18 mouse cellular contexts compared by ENCODE assay signal in genomic region chr9:37636800-37637542, GRCm38 (mm10). TPM values are rescaled to one million over a fixed set of nuclear protein-coding genes. Genes with fewer than 3 reads are reported as not detected.
DNase-seq lines count a peak whose midpoint lies in the region; ATAC-seq and TF ChIP-seq lines count a peak whose summit lies in the region.
"Had no signal": no experiment of that assay in that cellular context is flagged by ENCODE, and none has a peak within 500 bp of the region (broad histone marks: within the 10 kb centered on the region; RNA-seq: fewer than 3 reads in every experiment).

No protein-coding gene starts in this region.

- no peaks in the 10 kb centered on the region for H3K27me3 ChIP-seq in forebrain, embryonic 15.5 days
- no peaks in the 10 kb centered on the region for H3K27me3 ChIP-seq in forebrain, embryonic 14.5 days (replicated peaks; ENCODE audit: control insufficient read depth, insufficient read depth, low read length)
- H3K27me3 ChIP-seq: liver, embryonic 15.5 days; midbrain, embryonic 13.5 days had no signal

- no peak for DNase-seq in forebrain, embryonic 14.5 days (ENCODE audit: low spot score)
- DNase-seq in layer of hippocampus, adult 2 months (ENCODE audit: low spot score in 2 of 2) = peak in 1 of 2 experiments; percentile 37
- no peak for DNase-seq in layer of hippocampus, postnatal 14 days (ENCODE audit: low spot score in 2 of 2)
- DNase-seq in Muller cell, postnatal 12 days (ENCODE audit: inconsistent ontology term) = peak; percentile 77
- no peak for DNase-seq in testis, postnatal 14 days (ENCODE audit: low spot score)

- H3K9ac ChIP-seq in forebrain, embryonic 15.5 days (replicated peaks) = no peak overlapping the region
- H3K9ac ChIP-seq in forebrain, embryonic 14.5 days (ENCODE audit: low read length) = no peak overlapping the region
- H3K9ac ChIP-seq: liver, embryonic 15.5 days; midbrain, embryonic 13.5 days had no signal

- H3K9me3 ChIP-seq in forebrain, embryonic 15.5 days = no peaks in the 10 kb centered on the region
- no peaks in the 10 kb centered on the region for H3K9me3 ChIP-seq in forebrain, embryonic 14.5 days (replicated peaks; ENCODE audit: control insufficient read depth, low read length)
- H3K9me3 ChIP-seq: heart, embryonic 10.5 days; liver, embryonic 15.5 days; midbrain, embryonic 13.5 days had no signal

- H3K36me3 ChIP-seq in forebrain, embryonic 15.5 days = no peaks in the 10 kb centered on the region
- no peaks in the 10 kb centered on the region for H3K36me3 ChIP-seq in forebrain, embryonic 14.5 days (ENCODE audit: control insufficient read depth, insufficient read depth, low read length)
- H3K36me3 ChIP-seq: heart, embryonic 10.5 days; liver, embryonic 15.5 days; midbrain, embryonic 13.5 days had no signal

- H3K4me2 ChIP-seq in forebrain, embryonic 15.5 days (replicated peaks) = no peak overlapping the region
- no peak overlapping the region for H3K4me2 ChIP-seq in forebrain, embryonic 14.5 days (ENCODE audit: low read length)
- H3K4me2 ChIP-seq: liver, embryonic 15.5 days; midbrain, embryonic 13.5 days had no signal

- ATAC-seq in forebrain, embryonic 15.5 days (replicated peaks) = peak; percentile 46; the same call in 1 of the 2 replicates
- ATAC-seq in forebrain, embryonic 14.5 days = no peak
- no peak for ATAC-seq in inflammation-experienced regulatory T-cells, adult 6 months

- WGBS in forebrain, embryonic 15.5 days = 50% methylated on average over 6 of the region's 6 CpGs
- 56% methylated on average over 6 of the region's 6 CpGs for WGBS in forebrain, embryonic 14.5 days

- H3K27ac ChIP-seq in forebrain, embryonic 15.5 days (replicated peaks) = no peak overlapping the region
- H3K27ac ChIP-seq in forebrain, embryonic 14.5 days (ENCODE audit: low read depth, low read length) = no peak overlapping the region
- peak overlapping the region; percentile 58 for H3K27ac ChIP-seq in layer of hippocampus, adult 2 months
- H3K27ac ChIP-seq in embryonic fibroblast, embryonic 13.5 days (ENCODE audit: insufficient read depth, low read length) = 0 out of 2 replicates have a peak overlapping the region, but pooled peaks have one; percentile 42
- H3K27ac ChIP-seq: heart, embryonic 10.5 days; liver, embryonic 15.5 days; midbrain, embryonic 13.5 days had no signal

- no peak for TF ChIP-seq POLR2A in embryonic fibroblast, embryonic 13.5 days (IDR thresholded peaks at IDR 0.05; ENCODE audit: low read depth, low read length)

- H3K4me1 ChIP-seq in forebrain, embryonic 15.5 days = no peaks in the 10 kb centered on the region
- H3K4me1 ChIP-seq in forebrain, embryonic 14.5 days (ENCODE audit: control insufficient read depth, insufficient read depth, low read length) = no peaks in the 10 kb centered on the region
- peaks cover 6% of the 10 kb centered on the region; the same call in 1 of the 2 replicates for H3K4me1 ChIP-seq in embryonic fibroblast, embryonic 13.5 days (ENCODE audit: control insufficient read depth, insufficient read depth, low read length)
- H3K4me1 ChIP-seq: heart, embryonic 10.5 days; liver, embryonic 15.5 days; midbrain, embryonic 13.5 days had no signal

- H3K4me3 ChIP-seq in forebrain, embryonic 15.5 days = no peak overlapping the region
- H3K4me3 ChIP-seq in forebrain, embryonic 14.5 days (ENCODE audit: low read depth, low read length) = no peak overlapping the region
- H3K4me3 ChIP-seq in layer of hippocampus, adult 2 months = no peak overlapping the region
- no peak overlapping the region for H3K4me3 ChIP-seq in embryonic fibroblast, embryonic 13.5 days (ENCODE audit: insufficient read depth, low read length)
- H3K4me3 ChIP-seq: heart, embryonic 10.5 days; liver, embryonic 15.5 days; midbrain, embryonic 13.5 days had no signal

- TF ChIP-seq CTCF in layer of hippocampus, adult 2 months (conservative IDR thresholded peaks at IDR 0.05) = no peak
- no peak for TF ChIP-seq CTCF in embryonic fibroblast, embryonic 13.5 days (IDR thresholded peaks at IDR 0.05; ENCODE audit: borderline replicate concordance, insufficient read depth, low read length)

RNA-seq across cellular contexts. Expression of gene Tbrg1, which starts 20.1 kb away (rescaled TPM):
- polyA plus RNA-seq in forebrain, embryonic 15.5 days (2015; fragmentation: Nextera tagmentation; extraction: Ambion mirVana) = 79.5 and 82.5 TPM in 2 replicates
- polyA plus RNA-seq in forebrain, embryonic 14.5 days (2014; fragmentation: Nextera tagmentation; extraction: Ambion mirVana) = 97.4 and 98.2 TPM in 2 replicates
- 10 to 100 TPM; 46.9 to 47.0 TPM for total RNA-seq in layer of hippocampus, adult 2 months (2021)
- total RNA-seq in layer of hippocampus, postnatal 14 days (2021) = 10 to 100 TPM; 50.8 to 50.9 TPM
- polyA plus RNA-seq in embryonic fibroblast, embryonic 13.5 days (2011; ENCODE audit: insufficient read length, low read depth, missing spikeins) = 140 and 159 TPM in 2 replicates
- polyA plus RNA-seq in inflammation-experienced regulatory T-cells, adult 6 months (2017; shearing (Covaris generic)) = 100 to 1,000 TPM; 190 to 216 (median 204) TPM

RNA-seq across cellular contexts. Expression of gene Spa17, which starts 23.4 kb away (rescaled TPM):
- 7.7 and 7.9 TPM in 2 replicates for polyA plus RNA-seq in forebrain, embryonic 15.5 days (2015; fragmentation: Nextera tagmentation; extraction: Ambion mirVana)
- 11.0 and 12.6 TPM in 2 replicates for polyA plus RNA-seq in forebrain, embryonic 14.5 days (2014; fragmentation: Nextera tagmentation; extraction: Ambion mirVana)
- total RNA-seq in layer of hippocampus, adult 2 months (2021) = 1 to 10 TPM; 1.5 to 1.9 TPM
- 1 to 10 TPM; 1.5 to 4.3 TPM for total RNA-seq in layer of hippocampus, postnatal 14 days (2021)
- 2.5 and 3.5 TPM in 2 replicates for polyA plus RNA-seq in embryonic fibroblast, embryonic 13.5 days (2011; ENCODE audit: insufficient read length, low read depth, missing spikeins)
- 1 to 10 TPM in 2 of 3 experiments, not detected in 1; 1.2 to 1.4 TPM for polyA plus RNA-seq in inflammation-experienced regulatory T-cells, adult 6 months (2017; shearing (Covaris generic))

RNA-seq across cellular contexts. Expression of gene Panx3, which starts 32.1 kb away (rescaled TPM):
- not detected in 2 replicates for polyA plus RNA-seq in forebrain, embryonic 15.5 days (2015; fragmentation: Nextera tagmentation; extraction: Ambion mirVana)
- not detected in 2 replicates for polyA plus RNA-seq in forebrain, embryonic 14.5 days (2014; fragmentation: Nextera tagmentation; extraction: Ambion mirVana)
- not detected for total RNA-seq in layer of hippocampus, adult 2 months (2021)
- not detected for total RNA-seq in layer of hippocampus, postnatal 14 days (2021)
- polyA plus RNA-seq in embryonic fibroblast, embryonic 13.5 days (2011; ENCODE audit: insufficient read length, low read depth, missing spikeins) = not detected in 2 replicates
- not detected for polyA plus RNA-seq in inflammation-experienced regulatory T-cells, adult 6 months (2017; shearing (Covaris generic))
- total RNA-seq: gastrocnemius, postnatal 14 days; heart, postnatal 36 days; layer of hippocampus, postnatal 36 days had no signal
- polyA plus RNA-seq: cerebellum, adult 2 months; intestine, embryonic 14.5 days; limb, embryonic 11.5 days; liver, embryonic 15.5 days; midbrain, embryonic 13.5 days; neural tube, embryonic 11.5 days had no signal

Comparison
In these comparisons a context has a peak if more than half of its experiments do, and no peak if none do; other contexts are left out.
1. H3K27ac ChIP-seq: peak in layer of hippocampus, adult 2 months (single experiment) and embryonic fibroblast, embryonic 13.5 days (single experiment); none in forebrain, embryonic 15.5 days (single experiment) and forebrain, embryonic 14.5 days (single experiment).